29 mouse cellular contexts compared by ENCODE assay signal in the genomic region with DNA sequence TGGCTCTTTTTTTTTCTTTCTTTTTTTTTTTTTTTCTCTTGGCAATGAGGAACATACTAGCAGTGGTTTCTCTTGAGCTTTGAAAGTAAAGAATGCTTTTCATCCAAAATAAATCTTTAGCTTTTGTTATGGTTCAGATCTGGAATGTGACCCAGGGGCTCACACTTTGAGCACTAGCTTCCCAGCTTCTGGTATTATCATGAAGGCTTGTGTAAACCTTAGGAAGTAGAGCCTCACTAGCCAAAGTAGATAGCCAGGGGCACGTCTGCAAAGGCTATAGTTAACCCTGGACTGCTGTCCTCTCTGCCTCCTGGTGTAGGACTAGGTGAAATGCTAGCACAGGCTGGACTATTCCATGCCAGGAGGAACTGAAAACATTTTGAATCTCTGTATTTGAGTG.
DNase-seq lines count a peak whose midpoint lies in the region; ATAC-seq and TF ChIP-seq lines count a peak whose summit lies in the region.
"Had no signal": no experiment of that assay in that cellular context is flagged by ENCODE, and none has a peak within 500 bp of the region (broad histone marks: within the 10 kb centered on the region; RNA-seq: fewer than 3 reads in every experiment).

No protein-coding gene starts in this region.

- H3K27ac ChIP-seq in intestine, embryonic 16.5 days (ENCODE audit: low read length): no peak overlapping the region
- H3K27ac ChIP-seq in intestine, embryonic 15.5 days: no peak overlapping the region
- H3K27ac ChIP-seq in lung, embryonic 14.5 days (ENCODE audit: low read depth): no peak overlapping the region
- no peak overlapping the region for H3K27ac ChIP-seq in neural tube, embryonic 14.5 days (ENCODE audit: low read depth, low read length)
- H3K27ac ChIP-seq: embryonic facial prominence, embryonic 13.5 days; forebrain, embryonic 10.5 days; hindbrain, postnatal 0 days; liver, embryonic 12.5 days; macrophage; midbrain, embryonic 15.5 days; neural tube, embryonic 13.5 days; stomach, embryonic 15.5 days had no signal

- peak; percentile 16; the same call in 1 of the 2 replicates for ATAC-seq in intestine, embryonic 16.5 days
- no peak for ATAC-seq in intestine, embryonic 15.5 days
- no peak; the same call in 1 of the 2 replicates for ATAC-seq in lung, embryonic 14.5 days (ENCODE audit: insufficient read depth)
- peak; percentile 31; the same call in 1 of the 2 replicates for ATAC-seq in neural tube, embryonic 14.5 days (ENCODE audit: low read depth)
- ATAC-seq: activated CD4-positive, CD25-positive, alpha-beta regulatory T cell, adult 4 months; hindbrain, postnatal 0 days; liver, embryonic 12.5 days; liver, postnatal 0 days; lung, postnatal 0 days; midbrain, embryonic 15.5 days had no signal

- H3K4me2 ChIP-seq in intestine, embryonic 16.5 days (ENCODE audit: low read depth, low read length): no peak overlapping the region
- H3K4me2 ChIP-seq in intestine, embryonic 15.5 days (replicated peaks): no peak overlapping the region
- H3K4me2 ChIP-seq in lung, embryonic 14.5 days: no peak overlapping the region
- H3K4me2 ChIP-seq in neural tube, embryonic 14.5 days (ENCODE audit: low read depth, low read length): no peak overlapping the region
- H3K4me2 ChIP-seq: embryonic facial prominence, embryonic 13.5 days; liver, embryonic 12.5 days; midbrain, embryonic 15.5 days; neural tube, embryonic 13.5 days; stomach, embryonic 15.5 days had no signal

- no peak overlapping the region for H3K9ac ChIP-seq in intestine, embryonic 16.5 days (ENCODE audit: low read depth, low read length)
- no peak overlapping the region for H3K9ac ChIP-seq in intestine, embryonic 15.5 days
- no peak overlapping the region for H3K9ac ChIP-seq in lung, embryonic 14.5 days
- H3K9ac ChIP-seq in neural tube, embryonic 14.5 days (replicated peaks; ENCODE audit: low read depth, low read length): no peak overlapping the region
- H3K9ac ChIP-seq: embryonic facial prominence, embryonic 13.5 days; liver, embryonic 12.5 days; liver, postnatal 0 days; midbrain, embryonic 15.5 days; neural tube, embryonic 13.5 days; stomach, embryonic 15.5 days had no signal

- H3K9me3 ChIP-seq in intestine, embryonic 16.5 days (ENCODE audit: control insufficient read depth, low read length): no peaks in the 10 kb centered on the region
- no peaks in the 10 kb centered on the region for H3K9me3 ChIP-seq in intestine, embryonic 15.5 days
- H3K9me3 ChIP-seq in lung, embryonic 14.5 days (ENCODE audit: low read depth, low read length): no peaks in the 10 kb centered on the region
- H3K9me3 ChIP-seq in neural tube, embryonic 14.5 days (ENCODE audit: control insufficient read depth, low read length): no peaks in the 10 kb centered on the region
- H3K9me3 ChIP-seq: embryonic facial prominence, embryonic 13.5 days; forebrain, embryonic 10.5 days; liver, embryonic 12.5 days; midbrain, embryonic 15.5 days; neural tube, embryonic 13.5 days; stomach, embryonic 15.5 days had no signal

- DNase-seq in lung, embryonic 14.5 days: peak; percentile 25
- DNase-seq in lung, postnatal 25 days (ENCODE audit: low spot score): no peak
- DNase-seq in embryo, embryonic 11 days: peak; percentile 21
- no peak for DNase-seq in heart, adult 18-20 months
- DNase-seq: adrenal gland, adult 2 months; adrenal gland, postnatal 36 days; cerebellum, adult 18-20 months; cerebellum, postnatal 10 days; gastrocnemius, postnatal 10 days; heart, postnatal 14 days; kidney, adult 18-20 months; kidney, postnatal 14 days; layer of hippocampus, postnatal 36 days; left cerebral cortex, postnatal 4 days; liver, postnatal 0 days; right cerebral cortex, postnatal 25 days had no signal

- no peaks in the 10 kb centered on the region for H3K36me3 ChIP-seq in intestine, embryonic 16.5 days (ENCODE audit: control insufficient read depth, insufficient read depth, low read length)
- no peaks in the 10 kb centered on the region for H3K36me3 ChIP-seq in intestine, embryonic 15.5 days
- no peaks in the 10 kb centered on the region for H3K36me3 ChIP-seq in lung, embryonic 14.5 days (ENCODE audit: insufficient read depth)
- H3K36me3 ChIP-seq in neural tube, embryonic 14.5 days (ENCODE audit: control insufficient read depth, insufficient read depth, low read length): no peaks in the 10 kb centered on the region
- H3K36me3 ChIP-seq: embryonic facial prominence, embryonic 13.5 days; forebrain, embryonic 10.5 days; liver, embryonic 12.5 days; midbrain, embryonic 15.5 days; neural tube, embryonic 13.5 days; stomach, embryonic 15.5 days had no signal

- H3K27me3 ChIP-seq in intestine, embryonic 16.5 days (replicated peaks; ENCODE audit: control insufficient read depth, insufficient read depth, low read length): no peaks in the 10 kb centered on the region
- no peaks in the 10 kb centered on the region for H3K27me3 ChIP-seq in intestine, embryonic 15.5 days (replicated peaks)
- H3K27me3 ChIP-seq in lung, embryonic 14.5 days (ENCODE audit: insufficient read depth, low read length): no peaks in the 10 kb centered on the region
- no peaks in the 10 kb centered on the region for H3K27me3 ChIP-seq in neural tube, embryonic 14.5 days (ENCODE audit: control insufficient read depth, insufficient read depth, low read length)
- H3K27me3 ChIP-seq: embryonic facial prominence, embryonic 13.5 days; liver, embryonic 12.5 days; midbrain, embryonic 15.5 days; neural tube, embryonic 13.5 days; stomach, embryonic 15.5 days had no signal

- no peak overlapping the region for H3K4me3 ChIP-seq in intestine, embryonic 16.5 days (ENCODE audit: low read length)
- H3K4me3 ChIP-seq in intestine, embryonic 15.5 days (replicated peaks): no peak overlapping the region
- no peak overlapping the region for H3K4me3 ChIP-seq in lung, embryonic 14.5 days (ENCODE audit: low read depth, low read length)
- no peak overlapping the region for H3K4me3 ChIP-seq in neural tube, embryonic 14.5 days (ENCODE audit: low read depth, low read length)
- H3K4me3 ChIP-seq: embryonic facial prominence, embryonic 13.5 days; forebrain, embryonic 10.5 days; liver, embryonic 12.5 days; midbrain, embryonic 15.5 days; neural tube, embryonic 13.5 days; stomach, embryonic 15.5 days had no signal

- TF ChIP-seq CTCF in lung, embryonic 14.5 days (IDR thresholded peaks at IDR 0.05; ENCODE audit: low read depth): no peak

- 21% methylated on average over 1 of the region's 1 CpGs for WGBS in intestine, embryonic 16.5 days
- WGBS in intestine, embryonic 15.5 days: 26% methylated on average over 1 of the region's 1 CpGs
- WGBS in lung, embryonic 14.5 days: 17% methylated on average over 1 of the region's 1 CpGs
- WGBS in neural tube, embryonic 14.5 days: 11% methylated on average over 1 of the region's 1 CpGs

- H3K4me1 ChIP-seq in intestine, embryonic 16.5 days (ENCODE audit: control insufficient read depth, insufficient read depth, low read length): no peaks in the 10 kb centered on the region
- H3K4me1 ChIP-seq in intestine, embryonic 15.5 days (replicated peaks): no peaks in the 10 kb centered on the region
- no peaks in the 10 kb centered on the region for H3K4me1 ChIP-seq in lung, embryonic 14.5 days (ENCODE audit: insufficient read depth)
- H3K4me1 ChIP-seq in neural tube, embryonic 14.5 days (ENCODE audit: control insufficient read depth, insufficient read depth, low read length): no peaks in the 10 kb centered on the region
- H3K4me1 ChIP-seq: liver, embryonic 12.5 days; midbrain, embryonic 15.5 days; stomach, embryonic 15.5 days had no signal

Comparison
In these comparisons a context has a peak if more than half of its experiments do, and no peak if none do; other contexts are left out.
1. ATAC-seq: peak in intestine, embryonic 16.5 days (single experiment) and neural tube, embryonic 14.5 days (single experiment); none in intestine, embryonic 15.5 days (single experiment) and lung, embryonic 14.5 days (single experiment).
2. DNase-seq: peak in lung, embryonic 14.5 days (single experiment) and embryo, embryonic 11 days (single experiment); none in lung, postnatal 25 days (single experiment) and heart, adult 18-20 months (0 of 2).